ENCODE assay signal across 9 mouse cellular contexts in genomic region chr6:124840241-124841167, GRCm38 (mm10). TPM values are rescaled to one million over a fixed set of nuclear protein-coding genes. Genes with fewer than 3 reads are reported as not detected.
DNase-seq lines count a peak whose midpoint lies in the region; ATAC-seq and TF ChIP-seq lines count a peak whose summit lies in the region.
"Had no signal": no experiment of that assay in that cellular context is flagged by ENCODE, and none has a peak within 500 bp of the region (broad histone marks: within the 10 kb centered on the region; RNA-seq: fewer than 3 reads in every experiment).

Gene Gnb3, minus strand, starts transcription at chr6:124840275.

- no peaks in the 10 kb centered on the region for H3K27me3 ChIP-seq in embryonic facial prominence, embryonic 12.5 days
- H3K27me3 ChIP-seq in hindbrain, embryonic 11.5 days (ENCODE audit: control insufficient read depth, insufficient read depth, low read length) = no peaks in the 10 kb centered on the region
- no peaks in the 10 kb centered on the region for H3K27me3 ChIP-seq in midbrain, postnatal 0 days (ENCODE audit: insufficient read depth, low read length)

- H3K4me2 ChIP-seq in embryonic facial prominence, embryonic 12.5 days (replicated peaks) = 0 out of 2 replicates have a peak within 1 kb of the TSS, but pooled peaks have one; percentile 21
- no peak within 1 kb of the TSS for H3K4me2 ChIP-seq in hindbrain, embryonic 11.5 days (replicated peaks; ENCODE audit: low read depth, low read length)
- H3K4me2 ChIP-seq in midbrain, postnatal 0 days (ENCODE audit: low read depth, low read length, poor library complexity, severe bottlenecking) = no peak within 1 kb of the TSS

- no peak for TF ChIP-seq CTCF in gastrocnemius, adult 2 months (IDR thresholded peaks at IDR 0.05)
- TF ChIP-seq CTCF in midbrain, postnatal 0 days (IDR thresholded peaks at IDR 0.05) = no peak

- H3K36me3 ChIP-seq in embryonic facial prominence, embryonic 12.5 days = peaks cover 18% of the 10 kb centered on the region
- H3K36me3 ChIP-seq in hindbrain, embryonic 11.5 days (ENCODE audit: control insufficient read depth, insufficient read depth, low read length) = no peaks in the 10 kb centered on the region; the same call in 1 of the 2 replicates
- peaks cover 11% of the 10 kb centered on the region; the same call in 1 of the 2 replicates for H3K36me3 ChIP-seq in midbrain, postnatal 0 days (ENCODE audit: insufficient read depth, low read length)

- no peak for DNase-seq in gastrocnemius, adult 2 months
- DNase-seq in gastrocnemius, adult 8-10 months (ENCODE audit: low spot score in 2 of 2) = no peak
- DNase-seq in hindbrain, embryonic 11.5 days (ENCODE audit: low spot score) = no peak
- peak; percentile 51 for DNase-seq in midbrain, postnatal 0 days (ENCODE audit: low spot score)
- no peak for DNase-seq in testis, postnatal 14 days (ENCODE audit: low spot score)
- DNase-seq in yolk sac, embryonic 10.5 days (ENCODE audit: low spot score) = no peak
- DNase-seq in spleen, postnatal 10 days (ENCODE audit: low spot score in 2 of 2) = no peak
- DNase-seq: kidney, adult 9 months had no signal

- peak within 1 kb of the TSS; percentile 34; the same call in 1 of the 2 replicates for H3K9ac ChIP-seq in embryonic facial prominence, embryonic 12.5 days
- H3K9ac ChIP-seq in hindbrain, embryonic 11.5 days (ENCODE audit: low read depth, low read length) = peak within 1 kb of the TSS; percentile 3; the same call in 1 of the 2 replicates
- H3K9ac ChIP-seq in midbrain, postnatal 0 days (replicated peaks; ENCODE audit: low read length, poor library complexity, severe bottlenecking) = 0 out of 2 replicates have a peak within 1 kb of the TSS, but pooled peaks have one; percentile 9

- H3K27ac ChIP-seq in gastrocnemius, adult 2 months = peak within 1 kb of the TSS; percentile 73
- no peak within 1 kb of the TSS for H3K27ac ChIP-seq in embryonic facial prominence, embryonic 12.5 days
- no peak within 1 kb of the TSS for H3K27ac ChIP-seq in hindbrain, embryonic 11.5 days (ENCODE audit: low read depth, low read length)
- H3K27ac ChIP-seq in midbrain, postnatal 0 days (ENCODE audit: low read depth, low read length) = no peak within 1 kb of the TSS

- no peak; the same call in 1 of the 2 replicates for ATAC-seq in embryonic facial prominence, embryonic 12.5 days (ENCODE audit: insufficient number of reproducible peaks, insufficient read depth, low FRiP score, low TSS enrichment)
- no peak for ATAC-seq in hindbrain, embryonic 11.5 days (ENCODE audit: low FRiP score)
- ATAC-seq in midbrain, postnatal 0 days (ENCODE audit: low FRiP score) = 0 out of 2 replicates have a peak, but pooled peaks have one; percentile 1

- intact Hi-C loops in gastrocnemius, adult 2 months (cut with DNase I) = no loop called here

- peak within 1 kb of the TSS; percentile 34 for H3K4me3 ChIP-seq in gastrocnemius, adult 2 months
- no peak within 1 kb of the TSS for H3K4me3 ChIP-seq in embryonic facial prominence, embryonic 12.5 days
- no peak within 1 kb of the TSS for H3K4me3 ChIP-seq in hindbrain, embryonic 11.5 days (ENCODE audit: low read depth, low read length)
- no peak within 1 kb of the TSS for H3K4me3 ChIP-seq in midbrain, postnatal 0 days (ENCODE audit: low read depth, low read length)

- H3K9me3 ChIP-seq in embryonic facial prominence, embryonic 12.5 days = no peaks in the 10 kb centered on the region
- no peaks in the 10 kb centered on the region for H3K9me3 ChIP-seq in hindbrain, embryonic 11.5 days (ENCODE audit: control insufficient read depth, low read length)
- no peaks in the 10 kb centered on the region for H3K9me3 ChIP-seq in midbrain, postnatal 0 days (ENCODE audit: low read length)

- H3K4me1 ChIP-seq in embryonic facial prominence, embryonic 12.5 days = peaks cover 17% of the 10 kb centered on the region
- H3K4me1 ChIP-seq in hindbrain, embryonic 11.5 days (replicated peaks; ENCODE audit: control insufficient read depth, insufficient read depth, low read length) = peaks cover 5% of the 10 kb centered on the region
- no peaks in the 10 kb centered on the region for H3K4me1 ChIP-seq in midbrain, postnatal 0 days (ENCODE audit: insufficient read depth, low read length)

- 35% methylated on average over 15 of the region's 15 CpGs for WGBS in embryonic facial prominence, embryonic 12.5 days
- 30% methylated on average over 15 of the region's 15 CpGs for WGBS in hindbrain, embryonic 11.5 days
- 12% methylated on average over 15 of the region's 15 CpGs for WGBS in midbrain, postnatal 0 days

RNA-seq across cellular contexts. Expression of gene Gnb3, which starts in this region (rescaled TPM):
- 1 to 10 TPM in 1 of 2 experiments, under 1 TPM in 1; 0.75 to 1.4 TPM for total RNA-seq in gastrocnemius, adult 2 months (2021)
- 1 to 10 TPM in 2 of 4 experiments, under 1 TPM in 2; 0.70 to 1.1 (median 1.0) TPM for total RNA-seq in gastrocnemius, adult 8-10 months (2022)
- 0.58 and 1.0 TPM in 2 replicates for polyA plus RNA-seq in embryonic facial prominence, embryonic 12.5 days (2016; fragmentation: Nextera tagmentation; extraction: Ambion mirVana)
- polyA plus RNA-seq in hindbrain, embryonic 11.5 days (2014; fragmentation: Nextera tagmentation; extraction: Ambion mirVana) = 0.22 and 0.64 TPM in 2 replicates
- 0.52 and 0.66 TPM in 2 replicates for total RNA-seq in midbrain, postnatal 0 days (2014; rRNA removed)
- 0.23 and 1.1 TPM in 2 replicates for polyA plus RNA-seq in midbrain, postnatal 0 days (2015; fragmentation: Nextera tagmentation; extraction: Ambion mirVana)
